Mouse (Mus musculus) frontal cortex, adult 2 months (tissue): ENCODE data around the gene Irak2. TPM values are rescaled to one million over a fixed set of nuclear protein-coding genes. Genes with fewer than 3 reads are reported as not detected.

Source experiments
- DNase-seq, 2 experiments: peaks; one replicate each; pipeline ENCODE4 v3.0.0; 2022; ENCODE audit warnings: low spot score in 1 of 2; ENCODE audit errors: extremely low spot score in 1 of 2
- polyA plus RNA-seq: library from polyadenylated mRNA; depleted of rRNA; stranded (reverse); fragments of >200 nt; gene quantifications from 2 replicates; pipeline ENCODE4 v1.2.3, GENCODE M21; 2012; rRNA removed

The Irak2 gene
- 31.3 and 34.9 TPM in 2 replicates for polyA plus RNA-seq

DNA sequence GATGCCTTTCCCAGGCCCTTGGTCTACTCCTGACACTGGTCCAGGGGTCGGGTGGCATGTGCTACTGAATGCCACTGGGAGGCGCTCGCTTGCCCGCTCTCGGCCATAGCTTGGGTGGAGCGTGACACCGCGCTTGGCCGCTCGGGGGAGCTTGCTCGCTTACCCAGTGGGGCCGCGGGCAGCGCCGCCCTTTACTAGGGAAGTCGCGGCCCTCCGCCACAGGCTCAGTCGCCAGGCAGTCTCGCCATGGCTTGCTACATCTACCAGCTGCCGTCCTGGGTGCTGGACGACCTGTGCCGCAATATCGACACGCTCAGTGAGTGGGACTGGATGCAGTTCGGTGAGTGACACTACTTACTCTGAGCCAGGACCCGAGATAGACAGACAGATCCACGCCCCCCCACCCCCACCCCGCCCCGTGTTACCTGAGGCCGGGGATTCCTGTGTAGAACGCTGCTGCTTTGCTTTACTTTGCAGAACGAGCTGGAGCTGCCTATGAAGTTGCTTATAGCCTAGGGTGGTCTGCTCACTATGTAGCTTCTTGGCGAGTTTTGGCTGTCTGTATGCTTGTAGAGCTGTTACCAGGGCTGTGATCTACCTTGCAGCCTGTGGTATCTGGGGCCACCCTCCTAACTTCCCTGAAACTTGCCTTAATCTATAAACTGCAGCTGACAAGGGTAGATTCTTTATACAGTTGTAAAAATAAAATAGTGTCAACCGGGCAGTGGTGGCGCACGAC is at the start of gene Irak2:
TSS of gene Irak2 (plus strand) at position 166 of the 739 bp plus-strand sequence.
- DNase-seq, result peak; percentile 85 to 96

DNA sequence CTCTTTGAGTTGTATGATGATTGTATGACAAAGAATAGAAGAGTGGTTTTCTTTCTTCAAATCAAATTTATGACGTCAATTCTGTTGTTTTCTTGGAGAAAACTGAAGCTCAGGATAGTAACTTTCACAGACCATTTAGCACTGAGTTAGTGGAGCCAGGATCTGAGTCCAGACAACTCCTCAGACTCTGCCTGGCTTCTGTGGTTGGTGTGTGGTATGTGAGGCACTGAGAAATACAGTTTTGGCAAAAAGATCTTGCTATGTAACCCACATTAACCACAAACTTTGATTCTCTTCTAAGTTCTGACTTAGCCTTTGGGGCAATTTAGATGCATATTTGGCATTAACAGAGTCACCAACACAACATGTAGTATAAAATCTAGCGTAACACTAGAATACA is 45.6 kb upstream of the Irak2 start:
- DNase-seq, result no peak

DNA sequence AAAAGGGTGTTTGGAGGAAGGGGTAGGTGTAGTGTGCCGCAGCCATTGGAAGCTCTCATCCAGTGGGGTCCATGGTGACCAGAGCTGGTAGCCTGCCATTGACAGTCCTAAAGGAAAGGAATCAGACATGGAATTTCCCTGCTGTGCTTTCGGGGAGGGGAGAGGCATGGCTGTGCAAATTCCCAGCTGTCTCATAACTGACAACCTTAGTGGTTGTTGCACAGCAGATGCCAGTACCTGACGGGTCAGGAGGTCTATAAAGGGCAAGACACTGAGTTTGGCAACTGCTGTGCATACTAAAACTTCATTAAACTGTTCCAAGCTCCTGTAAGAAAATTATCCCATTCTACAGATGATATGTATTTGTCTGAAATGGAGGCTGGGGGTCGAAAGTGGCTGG is 40.3 kb upstream of the Irak2 start:
- no peak for DNase-seq

DNA sequence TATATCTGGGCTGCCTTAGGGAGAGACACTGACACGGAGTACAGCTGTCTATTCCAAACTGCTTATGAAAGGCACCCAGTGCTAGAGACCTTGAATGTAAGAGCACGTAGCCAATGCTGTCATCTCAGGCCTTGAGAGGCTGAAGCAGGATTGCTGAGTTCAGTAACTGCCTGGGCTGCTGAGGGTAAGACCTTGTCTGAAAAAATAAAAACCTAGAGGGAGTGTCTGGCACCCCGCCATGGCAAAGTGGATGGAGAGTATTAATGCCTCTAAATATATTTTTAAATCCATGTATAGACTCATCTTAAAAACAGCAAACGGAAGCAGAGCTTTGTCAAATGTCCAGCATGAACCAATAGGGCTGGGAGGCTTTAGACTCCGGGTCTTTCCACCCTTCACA is 38.4 kb upstream of the Irak2 start:
- DNase-seq, result no peak

DNA sequence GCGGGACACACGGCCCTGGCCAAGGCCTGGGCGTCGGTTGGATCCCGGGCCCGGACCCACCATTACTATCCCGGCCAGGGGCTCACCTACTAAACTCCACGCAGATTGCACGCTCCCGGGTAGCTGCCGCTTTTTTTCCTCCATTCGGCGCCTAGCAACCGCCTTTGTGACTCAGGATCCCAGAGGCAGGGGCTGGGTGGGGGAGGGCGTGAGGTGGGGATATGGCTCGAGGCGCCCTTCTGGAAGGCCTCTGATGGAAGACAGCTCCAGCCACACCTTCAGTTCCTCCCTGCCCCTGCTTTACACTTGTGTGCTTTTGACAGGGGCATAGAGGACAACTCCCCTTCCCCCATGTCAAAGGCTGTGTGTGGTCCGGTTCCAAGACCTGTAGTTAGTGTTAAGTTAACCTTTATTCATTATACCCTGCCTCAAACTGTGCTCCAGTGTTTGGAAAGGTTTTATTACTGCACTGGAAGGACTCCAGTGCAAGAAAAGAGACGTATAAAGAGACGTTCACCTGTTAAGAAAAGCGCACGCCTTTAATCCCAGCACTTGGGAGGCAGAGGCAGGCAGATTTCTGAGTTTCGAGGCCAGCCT is 37.6 kb upstream of the Irak2 start, which contains the start of gene Fancd2os:
TSS of gene Fancd2os (minus strand) at position 173 of the 597 bp plus-strand sequence.
- DNase-seq, result no peak

DNA sequence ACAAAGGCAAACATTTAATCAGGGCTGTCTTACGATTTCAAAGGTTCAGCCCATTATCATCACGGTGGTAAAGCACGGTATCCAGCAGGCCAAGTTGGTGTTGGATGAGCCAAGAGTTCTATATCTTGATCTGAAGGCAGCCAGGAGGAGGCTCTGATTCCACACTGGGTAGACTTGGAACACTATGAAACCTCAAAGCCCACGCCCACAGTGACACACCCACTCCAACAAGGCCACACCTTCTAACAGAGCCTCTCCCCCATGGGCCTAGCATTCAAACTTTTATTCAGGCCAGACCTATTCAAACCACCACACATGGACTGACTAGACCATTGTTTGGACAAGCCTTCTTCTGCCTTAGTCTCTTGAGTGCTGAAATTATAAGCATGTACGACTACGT is 35.4 kb upstream of the Irak2 start:
- DNase-seq, result no peak

DNA sequence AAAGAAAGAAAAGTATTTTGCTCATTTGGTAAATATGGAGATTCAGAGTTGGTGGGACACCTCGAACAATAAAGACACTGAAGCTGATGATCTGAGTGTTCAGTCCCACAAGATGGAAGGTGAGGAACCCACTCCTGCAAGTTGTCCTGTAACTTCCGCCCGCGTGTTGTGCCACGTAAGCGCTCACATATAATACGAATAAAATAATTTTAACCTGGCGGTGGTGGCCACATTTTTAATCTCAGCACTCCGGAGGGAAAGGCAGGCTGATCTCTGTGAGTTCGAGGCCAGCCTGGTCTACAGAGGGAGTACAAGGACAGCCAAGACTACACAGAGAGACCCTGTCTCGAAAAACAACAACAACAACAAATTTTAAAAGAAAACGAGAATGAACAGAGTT is 34.3 kb upstream of the Irak2 start:
- DNase-seq, result no peak

DNA sequence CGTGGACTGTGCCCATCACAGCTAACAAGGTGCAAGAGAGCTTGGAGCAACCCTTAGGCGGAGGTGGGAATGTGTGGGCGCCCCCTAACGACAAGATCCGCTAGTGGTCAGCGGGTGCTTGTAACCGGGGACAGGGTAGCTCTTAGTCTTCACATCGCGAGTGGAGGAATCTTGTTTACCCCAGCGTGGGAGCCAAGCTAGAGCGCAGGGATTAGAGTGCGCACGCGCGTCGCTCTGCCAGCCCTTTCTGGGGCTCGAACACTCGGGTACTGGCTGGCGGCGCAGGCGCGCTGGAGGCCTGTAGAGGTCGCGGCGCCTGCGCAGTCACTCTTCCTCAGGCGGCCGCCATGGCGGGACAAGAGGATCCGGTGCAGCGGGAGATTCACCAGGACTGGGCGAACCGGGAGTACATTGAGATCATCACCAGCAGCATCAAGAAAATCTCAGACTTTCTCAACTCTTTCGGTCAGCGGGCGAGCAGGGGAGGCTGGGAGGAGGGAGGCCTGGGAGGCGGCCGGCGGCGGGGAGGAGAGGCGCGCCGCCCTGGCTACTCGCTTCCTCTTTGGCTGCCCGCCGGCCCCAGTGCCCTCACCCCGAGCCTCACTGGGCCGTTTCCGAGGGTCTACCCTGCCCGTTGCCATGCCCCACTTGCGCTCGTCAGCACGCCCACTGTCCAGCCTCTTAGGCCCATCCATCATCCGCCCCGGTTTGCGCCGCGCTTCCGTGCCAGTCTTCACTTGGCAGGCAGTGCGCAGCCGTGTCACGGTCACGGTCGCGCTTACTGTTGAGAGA is 33.6 kb upstream of the Irak2 start, which contains the start of gene Brk1:
TSS of gene Brk1 (plus strand) at position 341 of the 792 bp plus-strand sequence.
- DNase-seq, result peak; percentile 82 to 94

DNA sequence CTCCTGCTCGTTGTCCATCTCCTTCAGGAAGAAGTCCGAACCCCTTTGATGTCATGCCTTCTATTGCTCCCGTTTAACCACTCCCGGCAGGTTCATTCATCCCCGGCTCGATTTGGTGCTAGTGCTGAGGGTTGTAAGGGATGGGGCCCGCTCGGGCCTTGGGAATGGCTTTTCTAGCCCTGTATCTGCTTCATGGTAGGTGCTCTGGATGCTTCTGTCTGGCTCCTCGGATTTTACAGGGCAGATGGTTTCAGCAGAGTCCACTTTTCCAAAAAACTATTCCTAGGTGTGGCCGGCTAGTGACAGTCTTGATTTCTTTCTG is 33.1 kb upstream of the Irak2 start:
- no peak for DNase-seq

DNA sequence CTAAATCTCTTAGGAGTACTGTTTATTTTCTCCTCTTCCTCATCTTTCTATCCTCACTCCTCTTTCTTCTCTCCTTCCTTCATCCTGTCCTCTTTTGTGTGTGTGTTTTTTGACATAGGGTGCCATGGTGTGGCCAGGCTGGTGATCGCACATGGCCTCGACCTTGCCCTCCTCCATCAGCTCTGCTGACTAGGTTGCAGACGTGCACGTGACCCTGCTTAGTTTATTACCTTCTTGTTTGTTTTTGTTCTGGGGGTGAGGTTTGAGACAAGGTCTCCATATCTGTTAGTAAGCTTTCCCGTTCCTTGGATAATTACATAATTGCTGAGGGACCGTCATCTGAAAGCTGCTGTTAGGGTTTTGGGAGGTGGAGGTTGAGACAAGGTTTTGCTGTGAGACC is 29.4 kb upstream of the Irak2 start:
- DNase-seq, result no peak

DNA sequence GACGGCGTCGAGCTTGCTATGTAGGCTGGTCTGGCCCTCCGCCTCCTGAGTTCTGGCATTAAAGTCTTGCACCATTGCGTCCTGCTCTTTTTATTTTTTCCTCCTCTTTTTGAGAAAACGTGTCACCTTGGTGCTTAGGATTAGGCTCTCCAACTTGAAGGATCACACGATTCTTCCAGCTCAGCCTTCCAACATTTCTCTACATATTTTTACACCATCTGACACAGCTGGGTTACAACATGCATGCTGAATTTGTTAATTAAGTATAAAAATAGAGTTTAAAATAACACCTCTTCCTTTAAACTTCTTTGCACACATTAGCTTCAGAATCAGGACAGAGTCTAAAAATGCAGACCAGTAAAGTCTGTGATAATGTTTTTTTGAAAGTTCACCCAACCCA is 29.0 kb upstream of the Irak2 start:
- peak in 1 of 2 experiments; percentile 52 for DNase-seq

DNA sequence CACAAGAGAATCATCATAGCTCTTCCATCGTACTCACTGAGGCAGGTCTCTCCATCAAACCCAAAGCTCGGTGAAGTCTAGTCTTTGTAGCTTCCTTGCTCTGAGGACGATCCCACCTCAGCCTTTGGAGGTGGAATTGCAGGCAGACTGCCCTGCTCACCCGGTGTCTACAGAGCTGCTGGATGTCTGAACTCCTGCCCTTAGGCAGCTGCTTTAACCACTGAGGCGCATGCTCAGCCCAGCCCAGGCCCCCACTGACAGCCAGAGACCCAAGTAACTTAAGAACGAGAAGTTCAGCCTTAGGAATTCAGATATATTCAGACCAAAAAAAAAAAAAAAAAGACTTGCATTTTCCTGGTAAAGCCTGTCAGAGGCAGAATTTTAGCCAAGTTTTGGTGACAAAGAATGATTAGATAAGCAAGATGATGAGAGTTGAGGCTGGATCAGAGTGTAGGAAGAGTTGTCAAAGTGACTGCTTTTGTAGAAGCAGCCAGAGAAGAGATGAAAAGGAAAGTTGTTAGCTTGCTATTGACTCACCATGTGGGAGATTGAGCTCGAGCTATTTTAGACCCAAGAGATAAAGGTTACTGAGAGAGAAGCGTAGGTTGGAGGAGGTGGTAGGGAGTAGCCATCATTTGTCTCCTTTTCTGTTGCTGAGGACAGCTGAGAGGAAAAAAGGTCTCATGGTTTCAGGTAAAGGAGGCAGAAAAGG is 25.9 kb upstream of the Irak2 start:
- DNase-seq, result peak; percentile 74 to 79

DNA sequence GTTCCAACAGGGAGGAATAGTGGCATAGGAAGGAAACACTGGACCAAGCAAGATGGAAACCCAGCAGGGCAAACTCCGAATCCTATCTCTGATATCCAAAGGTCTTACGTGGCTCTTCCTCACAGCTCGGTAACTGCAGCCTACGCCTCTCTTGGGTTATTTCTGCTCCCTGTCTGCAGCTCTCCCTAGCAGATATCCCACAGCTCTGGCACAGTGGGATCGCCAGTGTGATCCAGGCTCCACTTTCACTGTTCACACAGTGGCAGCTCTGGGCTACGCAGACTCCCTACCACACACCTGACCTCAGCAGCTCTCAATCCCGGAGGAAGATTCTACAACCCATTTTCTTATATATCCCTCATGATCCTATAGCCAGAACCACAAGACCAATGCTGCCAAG is 24.1 kb upstream of the Irak2 start:
- no peak for DNase-seq

DNA sequence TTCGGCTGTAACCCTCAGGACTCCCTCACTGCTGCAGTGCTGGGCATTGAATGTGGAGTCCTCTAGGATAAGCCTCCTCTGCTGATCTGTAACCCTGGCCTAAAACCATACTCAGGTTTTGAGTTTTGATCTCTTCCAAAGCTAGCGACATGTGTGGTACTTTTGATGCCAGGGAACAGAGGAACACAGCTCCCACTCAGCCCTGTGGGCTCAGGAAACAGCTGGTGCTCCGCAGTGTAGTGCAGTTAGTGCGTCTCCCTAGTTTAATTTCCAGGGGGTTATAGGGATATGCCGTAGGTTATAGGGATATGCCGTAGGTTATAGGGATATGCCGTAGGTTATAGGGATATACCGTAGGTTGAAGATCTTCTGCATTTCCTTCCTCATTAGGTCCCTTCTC is 23.3 kb upstream of the Irak2 start:
- no peak for DNase-seq

DNA sequence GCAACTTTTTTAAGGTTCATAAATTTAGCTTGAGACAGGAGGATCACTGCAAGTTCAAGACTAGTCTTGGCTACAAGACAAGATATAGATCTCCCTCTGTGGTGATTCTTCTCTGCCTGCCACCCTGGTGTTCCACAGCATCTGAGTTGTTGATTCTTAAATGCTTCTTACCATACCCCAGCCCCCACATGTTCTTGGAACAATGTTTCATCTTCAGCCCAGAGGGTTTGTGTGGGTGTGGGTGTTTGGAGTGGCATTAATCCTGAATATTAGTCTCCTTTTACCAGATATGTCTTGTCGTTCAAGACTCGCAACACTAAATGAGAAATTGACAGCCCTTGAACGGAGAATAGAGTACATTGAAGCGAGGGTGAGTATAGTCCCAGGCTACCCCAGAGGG is 22.8 kb upstream of the Irak2 start:
- DNase-seq, result no peak

DNA sequence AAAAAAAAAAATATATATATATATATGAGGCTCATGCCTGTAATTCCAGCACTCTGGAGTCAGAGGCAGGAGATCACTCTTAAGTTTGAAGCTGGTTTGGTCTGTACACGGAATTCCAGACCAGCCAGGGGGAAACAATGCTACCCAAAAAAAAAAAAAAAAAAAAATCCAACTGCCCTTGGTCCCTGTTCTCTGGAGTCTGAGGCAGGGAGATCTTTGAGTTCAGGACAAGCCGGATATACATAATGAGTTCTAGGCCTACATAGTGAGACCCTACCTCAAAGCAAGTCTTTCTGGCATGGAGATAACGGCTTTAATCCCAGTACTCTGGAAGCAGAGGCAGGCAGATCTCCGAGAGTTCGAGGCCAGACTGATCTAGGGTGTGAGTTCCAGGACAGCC is 14.9 kb upstream of the Irak2 start:
- no peak for DNase-seq

DNA sequence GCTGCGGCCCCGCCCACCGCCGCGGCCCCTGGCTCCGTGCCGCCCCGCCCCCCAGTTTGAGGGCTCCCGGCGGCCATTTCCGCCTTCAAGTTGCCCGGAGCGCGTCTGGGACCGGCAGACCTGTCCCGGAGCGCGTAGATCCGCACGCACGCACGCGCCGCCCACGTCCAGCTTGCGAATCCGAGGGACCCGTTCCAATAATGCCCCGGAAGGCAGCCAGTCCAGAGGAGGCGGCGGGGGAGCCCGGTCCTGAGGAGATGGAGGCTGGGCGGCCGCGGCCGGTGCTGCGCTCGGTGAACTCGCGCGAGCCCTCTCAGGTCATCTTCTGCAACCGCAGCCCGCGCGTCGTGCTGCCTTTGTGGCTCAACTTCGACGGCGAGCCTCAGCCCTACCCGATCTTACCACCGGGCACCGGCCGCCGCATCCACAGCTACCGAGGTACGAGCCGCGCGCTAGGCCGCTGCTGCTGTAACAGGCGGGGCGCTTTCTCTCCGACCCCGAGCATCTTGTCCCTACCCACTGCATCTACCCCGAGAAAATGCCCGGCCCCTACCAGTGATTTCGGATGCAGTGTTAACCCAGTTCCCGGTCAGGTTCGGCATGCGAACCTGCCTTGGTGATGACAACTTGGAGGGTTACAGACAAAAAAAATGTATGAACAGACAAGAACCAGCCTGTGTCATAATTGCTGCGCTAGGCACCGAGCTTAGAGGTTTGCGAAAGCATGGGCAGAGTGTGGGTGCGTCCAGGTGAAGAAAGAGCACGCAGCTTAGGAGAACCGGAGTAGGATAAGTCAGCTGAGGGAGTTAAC is 14.1 kb upstream of the Irak2 start, which contains the start of gene Vhl:
TSS of gene Vhl (plus strand) at position 19 of the 811 bp plus-strand sequence.
- DNase-seq, result peak in 1 of 2 experiments; percentile 86

DNA sequence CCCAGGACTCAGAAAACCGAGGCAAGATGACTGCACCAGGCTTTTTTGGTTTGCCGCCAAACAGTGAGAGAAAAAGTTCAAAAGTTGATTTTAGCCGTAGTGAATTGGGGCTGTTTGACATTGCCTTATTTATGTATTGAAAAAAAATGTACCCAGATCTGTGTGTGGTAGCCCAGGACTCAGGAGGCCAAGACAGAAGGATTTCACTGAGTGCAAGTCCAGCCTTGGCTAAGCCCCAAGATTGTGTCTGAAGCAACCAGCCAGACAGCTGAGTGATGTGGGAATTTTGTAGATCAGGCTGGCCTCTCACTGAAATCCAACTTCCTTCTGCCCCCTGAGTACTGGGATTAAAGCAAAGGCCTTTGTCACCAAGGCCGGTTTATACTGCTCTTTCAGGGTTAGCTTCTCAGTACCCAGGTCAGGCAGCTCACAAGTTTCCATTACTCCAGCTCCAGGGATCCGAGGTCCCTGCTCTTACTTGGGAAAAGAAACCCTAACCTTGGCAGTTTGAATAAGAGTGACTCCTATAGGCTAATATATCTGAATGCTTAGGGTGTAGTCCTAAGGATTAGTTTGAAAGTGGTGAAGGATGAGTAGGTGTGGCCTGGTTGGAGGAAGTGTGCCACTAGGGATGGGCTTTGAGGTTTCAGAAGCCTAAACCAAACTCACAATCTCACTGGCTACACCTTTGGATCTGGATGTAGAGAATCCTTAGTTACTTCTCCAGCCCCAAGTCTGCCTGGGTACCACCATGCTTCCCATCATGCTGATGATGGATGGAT is 13.1 kb upstream of the Irak2 start:
- DNase-seq, result no peak

DNA sequence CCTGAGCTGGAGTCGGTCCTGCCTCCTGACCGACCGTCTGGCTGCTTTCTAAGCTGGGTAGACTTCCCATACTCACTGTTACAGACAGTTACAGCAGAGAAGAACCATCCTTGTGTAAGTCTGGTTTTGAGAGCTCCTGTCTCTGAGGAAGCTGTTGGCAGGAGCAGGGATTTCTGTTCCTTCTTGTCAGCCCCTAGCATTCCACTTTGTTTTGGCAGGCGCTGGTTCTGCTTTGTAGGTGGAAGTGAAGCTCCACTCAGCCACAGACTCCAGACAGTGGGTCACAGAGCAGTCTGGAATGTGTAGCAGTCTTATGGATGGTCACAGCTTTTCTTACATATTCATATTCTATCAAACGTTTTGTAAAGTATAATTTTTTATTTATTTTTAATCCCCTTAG is 7.9 kb upstream of the Irak2 start:
- DNase-seq, result peak in 1 of 2 experiments; percentile 50
